Mouse (Mus musculus): Measurements from ENCODE around the gene Cwc22. TPM values are rescaled to one million over a fixed set of nuclear protein-coding genes. Genes with fewer than 3 reads are reported as not detected.

Cwc22 gene
- polyA plus RNA-seq (2017; shearing (Covaris generic)), result 43.6 TPM

DNA sequence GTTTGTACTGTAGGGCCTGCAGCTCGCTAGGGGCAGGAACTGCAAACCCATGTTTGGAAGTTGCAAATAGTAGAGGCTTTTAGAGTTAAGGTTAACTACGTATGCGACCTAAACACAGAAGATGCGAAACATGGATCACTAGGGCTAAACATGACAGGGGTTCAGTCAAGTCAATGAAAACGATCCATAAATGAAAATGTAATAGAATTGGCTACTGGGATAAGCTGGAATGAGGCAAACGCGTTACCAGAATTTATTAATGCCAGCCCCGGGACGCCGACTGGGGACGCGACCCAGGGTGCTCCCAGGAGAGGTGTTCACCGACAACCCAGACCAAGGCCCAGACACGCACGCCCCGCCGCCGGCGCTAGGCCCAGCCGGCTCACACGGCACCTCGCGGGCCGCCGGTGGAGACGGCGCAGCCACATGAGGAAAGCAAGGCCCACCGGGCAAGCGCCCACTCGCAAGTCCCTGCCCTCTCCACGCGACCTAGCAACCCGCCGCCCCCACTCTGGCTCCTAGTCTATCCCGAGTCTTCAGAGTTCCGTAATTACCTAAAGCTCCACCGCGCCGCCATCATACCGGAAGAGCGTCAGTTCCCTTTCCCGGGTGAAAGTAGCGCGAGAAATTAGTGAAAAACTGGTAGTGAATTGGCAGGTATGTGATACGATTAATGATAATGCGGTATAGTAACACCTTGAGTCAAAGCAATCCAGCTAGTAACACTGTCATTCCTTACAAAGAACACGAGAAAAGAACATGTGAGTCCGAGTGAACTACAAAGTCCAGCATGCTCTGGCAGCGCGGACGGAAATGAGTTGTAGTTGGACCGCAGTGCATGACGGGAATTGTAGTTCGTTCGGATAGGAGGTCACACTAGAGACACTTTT, at the start of gene Cwc22:
Cwc22 (minus strand) TSS at position 780 of the 890 bp plus-strand sequence.

Other genes with a start within 250 kb of the Cwc22 start
- gene Zfp385b, start 126.7 kb downstream of the Cwc22 start, polyA plus RNA-seq (2017; shearing (Covaris generic)), result not detected